Mouse (Mus musculus): ENCODE data around the gene E2f6. TPM values are rescaled to one million over a fixed set of nuclear protein-coding genes. Genes with fewer than 3 reads are reported as not detected.

The E2f6 gene
- total and polyA plus RNA-seq, 3 experiments = 9.3 to 36.1 (median 20.0) TPM

DNA sequence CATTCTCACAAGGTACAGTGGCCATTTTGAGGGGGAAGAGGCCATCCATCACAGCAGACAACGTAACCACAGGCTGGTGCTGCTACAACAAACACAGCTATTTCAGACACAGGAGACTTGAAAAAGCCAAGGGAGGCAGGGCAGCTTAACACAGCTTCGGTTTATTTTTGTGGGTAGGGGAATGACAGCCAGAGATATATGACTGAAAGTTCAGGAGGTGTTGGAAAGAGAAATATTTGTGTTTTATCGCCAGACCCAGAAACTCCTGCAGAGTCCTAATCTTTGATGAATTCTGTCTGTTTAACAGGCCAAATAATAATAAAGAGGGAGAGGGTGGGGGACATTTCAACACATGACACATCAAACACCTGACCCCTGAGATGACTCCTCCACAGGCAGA, 55.7 kb downstream of the E2f6 start:
- no peak overlapping the region for H3K27ac ChIP-seq (ENCODE audit: insufficient read depth, low read depth)
- TF ChIP-seq BHLHE40 (IDR thresholded peaks at IDR 0.05; ENCODE audit: low read depth, low read length) (no peak), CHD1 (IDR thresholded peaks at IDR 0.05; ENCODE audit: low read depth, low read length) (no peak), SMC3 (IDR thresholded peaks at IDR 0.05; ENCODE audit: low read depth, low read length) (no peak), ETS1 (conservative IDR thresholded peaks at IDR 0.05; ENCODE audit: low read depth, low read length) (no peak), ZC3H11A (IDR thresholded peaks at IDR 0.05; ENCODE audit: low read depth, low read length) (no peak), TBP (conservative IDR thresholded peaks at IDR 0.05; ENCODE audit: low read depth, low read length) (no peak), ZKSCAN1 (IDR thresholded peaks at IDR 0.05; ENCODE audit: borderline replicate concordance, low read depth, low read length) (no peak), MAZ (IDR thresholded peaks at IDR 0.05; ENCODE audit: low read depth, low read length) (no peak), ELF1 (IDR thresholded peaks at IDR 0.05; ENCODE audit: low read depth, low read length) (no peak), MAFK (IDR thresholded peaks at IDR 0.05; ENCODE audit: insufficient replicate concordance, low read length) (no peak), KAT2A (IDR thresholded peaks at IDR 0.05; ENCODE audit: insufficient replicate concordance, low read length) (no peak), USF2 (conservative IDR thresholded peaks at IDR 0.05; ENCODE audit: low read depth, low read length) (no peak), MAX (IDR thresholded peaks at IDR 0.05; ENCODE audit: low read length) (no peak), UBTF (IDR thresholded peaks at IDR 0.05; ENCODE audit: low read depth, low read length) (no peak), CTCF (conservative IDR thresholded peaks at IDR 0.05 in 1 of 2, IDR thresholded peaks at IDR 0.05 in 1 of 2; ENCODE audit: low read depth in 2 of 2, low read length in 2 of 2) (no peak), POLR2A (IDR thresholded peaks at IDR 0.05; ENCODE audit: low read depth, low read length) (no peak), ZNF384 (IDR thresholded peaks at IDR 0.05; ENCODE audit: low read depth, low read length) (no peak)
- H3K79me2 ChIP-seq (replicated peaks; ENCODE audit: control insufficient read depth, extremely low read depth, insufficient read depth, poor library complexity, severe bottlenecking) = no peaks in the 10 kb centered on the region
- no peaks in the 10 kb centered on the region for H3K27me3 ChIP-seq (replicated peaks)
- peaks cover 25 to 72% of the 10 kb centered on the region in 2 experiments for H3K4me1 ChIP-seq (ENCODE audit: control insufficient read depth in 1 of 2, insufficient read depth in 2 of 2)
- dilution Hi-C loops (cut with MboI; ENCODE audit: extremely low pct_ligation_motif_present, extremely low pct_unique_long_range_greater_than_20kb, low sequenced_read_pairs) (no loop called here), in situ Hi-C loops (cut with MboI; ENCODE audit: low pct_ligation_motif_present, low pct_unique_long_range_greater_than_20kb, low sequenced_read_pairs) (no loop called here)
- DNase-seq (ENCODE audit: extremely low read depth) = no peak
- no peaks in the 10 kb centered on the region for H3K36me3 ChIP-seq (replicated peaks in 1 of 2; ENCODE audit: control insufficient read depth in 1 of 2, insufficient read depth in 1 of 2, low read length in 1 of 2)
- no peak overlapping the region for H3K4me3 ChIP-seq (replicated peaks in 1 of 3; ENCODE audit: low read depth in 2 of 3, low read length in 2 of 3, poor library complexity in 1 of 3)
- H3K9ac ChIP-seq (ENCODE audit: insufficient read depth, low read depth) = no peak overlapping the region
- H3K4me2 ChIP-seq (ENCODE audit: insufficient read depth, low read depth, poor library complexity, severe bottlenecking) = no peak overlapping the region
- H3K9me3 ChIP-seq (replicated peaks; ENCODE audit: low read length) = no peaks in the 10 kb centered on the region

DNA sequence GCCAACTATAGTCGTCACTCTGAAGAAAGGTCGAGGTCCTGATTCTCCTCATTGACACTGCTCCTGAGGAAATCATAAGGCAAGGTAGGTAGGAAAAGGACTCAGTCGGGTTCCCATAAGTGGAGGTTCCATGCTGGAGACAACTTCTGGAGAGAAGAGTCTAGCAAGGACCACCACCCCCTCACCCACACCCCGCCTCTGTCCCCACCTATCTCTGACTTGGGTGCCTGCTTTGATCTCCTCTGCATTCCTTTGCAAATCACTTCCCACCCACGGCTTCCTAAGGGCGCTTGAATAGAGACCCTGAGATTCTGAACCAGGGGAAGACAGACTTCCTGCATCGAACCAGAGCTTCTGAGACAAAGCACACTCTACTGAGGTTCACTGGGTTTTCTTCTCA, 56.5 kb downstream of the E2f6 start:
- H3K27ac ChIP-seq (ENCODE audit: insufficient read depth, low read depth) = no peak overlapping the region
- H3K4me1 ChIP-seq (ENCODE audit: control insufficient read depth in 1 of 2, insufficient read depth in 2 of 2) = peaks cover 32 to 72% of the 10 kb centered on the region in 2 experiments
- H3K36me3 ChIP-seq (replicated peaks in 1 of 2; ENCODE audit: control insufficient read depth in 1 of 2, insufficient read depth in 1 of 2, low read length in 1 of 2) = no peaks in the 10 kb centered on the region
- no peak for TF ChIP-seq CHD1 (IDR thresholded peaks at IDR 0.05; ENCODE audit: low read depth, low read length)
- no peak for TF ChIP-seq KAT2A (IDR thresholded peaks at IDR 0.05; ENCODE audit: insufficient replicate concordance, low read length)
- no peak for TF ChIP-seq JUND (conservative IDR thresholded peaks at IDR 0.05; ENCODE audit: low read depth, low read length)
- TF ChIP-seq E2F4 (IDR thresholded peaks at IDR 0.05; ENCODE audit: insufficient replicate concordance, low read depth, low read length) = no peak
- no peak for TF ChIP-seq ETS1 (conservative IDR thresholded peaks at IDR 0.05; ENCODE audit: low read depth, low read length)
- TF ChIP-seq MYC (IDR thresholded peaks at IDR 0.05; ENCODE audit: low read depth, low read length) = no peak
- TF ChIP-seq ZKSCAN1 (IDR thresholded peaks at IDR 0.05; ENCODE audit: borderline replicate concordance, low read depth, low read length) = no peak
- no peak for TF ChIP-seq GABPA (IDR thresholded peaks at IDR 0.05; ENCODE audit: insufficient replicate concordance, low read depth, low read length)
- no peaks in the 10 kb centered on the region for H3K27me3 ChIP-seq (replicated peaks)
- in situ Hi-C loops (cut with MboI; ENCODE audit: low pct_ligation_motif_present, low pct_unique_long_range_greater_than_20kb, low sequenced_read_pairs) = no loop called here
- H3K4me2 ChIP-seq (ENCODE audit: insufficient read depth, low read depth, poor library complexity, severe bottlenecking) = no peak overlapping the region
- DNase-seq (ENCODE audit: extremely low read depth) = no peak
- no peak overlapping the region for H3K9ac ChIP-seq (ENCODE audit: insufficient read depth, low read depth)
- dilution Hi-C loops (cut with MboI; ENCODE audit: extremely low pct_ligation_motif_present, extremely low pct_unique_long_range_greater_than_20kb, low sequenced_read_pairs) = no loop called here
- H3K79me2 ChIP-seq (replicated peaks; ENCODE audit: control insufficient read depth, extremely low read depth, insufficient read depth, poor library complexity, severe bottlenecking) = no peaks in the 10 kb centered on the region
- H3K4me3 ChIP-seq (replicated peaks in 1 of 3; ENCODE audit: low read depth in 2 of 3, low read length in 2 of 3, poor library complexity in 1 of 3) = no peak overlapping the region
- H3K9me3 ChIP-seq (replicated peaks; ENCODE audit: low read length) = no peaks in the 10 kb centered on the region
